Mouse (Mus musculus) megakaryocyte progenitor cell, adult 5-6 weeks (primary cell): Measurements from ENCODE around the gene Scn1b. TPM values are rescaled to one million over a fixed set of nuclear protein-coding genes. Genes with fewer than 3 reads are reported as not detected.

Source experiments
- ATAC-seq: replicated peaks from 2 replicates; pipeline ENCODE4 v1.8.0; 2016; ENCODE audit warnings: mild to moderate bottlenecking, moderate TSS enrichment, inconsistent platforms; ENCODE audit not compliant: poor library complexity
- total RNA-seq, 2 experiments: library from RNA; stranded (forward) in 1 of 2; stranded (reverse) in 1 of 2; fragments of 157-497, 149-512 nt in 1 of 2; fragments of 200-1000 nt in 1 of 2; gene quantifications; 2 replicates each; pipeline versions ENCODE4 v1.2.3 to v1.2.4; 2015 to 2017

Scn1b gene
- not detected in 2 replicates for total RNA-seq (2015)
- 0.17 and 0.37 TPM in 2 replicates for total RNA-seq (2017)

DNA sequence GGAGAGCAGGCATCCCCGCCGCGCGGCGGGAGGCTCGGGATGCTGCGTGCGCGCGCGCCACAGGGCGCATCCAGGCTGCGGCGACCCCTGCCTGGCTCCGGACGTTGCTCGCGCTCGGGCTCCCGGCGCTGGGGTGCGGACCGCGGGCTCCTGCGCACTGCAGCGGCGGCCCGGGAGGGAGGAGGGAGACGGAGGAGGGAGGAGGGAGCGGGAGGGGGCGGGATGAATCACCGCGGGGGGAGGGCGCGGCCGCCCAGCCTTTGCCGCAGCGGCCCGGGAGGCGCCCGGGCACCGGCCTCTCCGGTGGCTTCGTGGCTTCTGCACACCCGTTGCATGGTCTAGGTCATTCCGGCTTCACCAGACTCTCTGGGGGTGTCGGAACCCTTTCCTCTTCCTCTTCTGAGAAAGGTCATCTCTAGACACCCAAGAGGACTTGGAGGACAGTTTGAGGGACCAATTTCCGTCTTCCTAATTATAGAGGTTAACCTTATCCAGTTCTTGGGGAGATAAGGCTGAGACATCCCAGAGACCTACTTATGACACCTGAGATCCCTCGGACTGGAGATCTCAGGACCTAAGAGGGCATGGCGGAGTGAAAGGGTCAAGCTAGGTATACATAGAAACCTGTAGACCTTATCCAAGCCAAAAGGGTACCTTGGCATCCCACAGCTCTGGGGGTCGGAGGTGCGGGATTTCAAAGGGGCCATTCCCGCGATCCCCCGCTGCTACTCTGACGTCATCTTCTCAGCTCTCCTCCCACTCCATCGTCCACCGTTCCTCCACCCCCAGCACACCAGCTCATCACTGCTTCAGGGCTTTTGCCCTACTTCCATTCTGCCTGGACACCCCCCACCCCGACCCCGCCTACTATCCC is at the start of gene Scn1b:
TSS of gene Scn1b (minus strand) at position 153 of the 874 bp plus-strand sequence.
- ATAC-seq = 0 out of 2 replicates have a peak, but pooled peaks have one; percentile 16

DNA sequence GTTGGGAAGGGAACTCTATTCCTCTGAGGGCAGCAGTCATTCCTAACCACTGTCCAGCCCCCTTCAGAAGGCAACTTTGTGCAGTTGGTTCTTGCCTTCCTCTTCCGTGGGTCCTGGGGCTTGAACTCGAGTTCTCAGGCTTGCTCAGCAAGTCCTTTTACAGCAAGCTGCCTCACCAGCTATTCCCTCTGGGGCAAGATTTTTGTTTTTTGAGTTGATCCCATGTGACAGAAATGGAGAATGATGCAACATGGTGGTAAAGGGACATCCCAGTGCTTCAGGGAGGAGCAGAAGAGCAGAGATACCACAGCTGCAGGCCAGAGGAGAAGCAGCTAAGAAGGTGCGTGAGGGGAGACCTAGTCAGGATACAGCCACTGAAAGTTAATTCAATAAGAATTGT is 48.3 kb upstream of the Scn1b start:
- ATAC-seq = peak; percentile 28

DNA sequence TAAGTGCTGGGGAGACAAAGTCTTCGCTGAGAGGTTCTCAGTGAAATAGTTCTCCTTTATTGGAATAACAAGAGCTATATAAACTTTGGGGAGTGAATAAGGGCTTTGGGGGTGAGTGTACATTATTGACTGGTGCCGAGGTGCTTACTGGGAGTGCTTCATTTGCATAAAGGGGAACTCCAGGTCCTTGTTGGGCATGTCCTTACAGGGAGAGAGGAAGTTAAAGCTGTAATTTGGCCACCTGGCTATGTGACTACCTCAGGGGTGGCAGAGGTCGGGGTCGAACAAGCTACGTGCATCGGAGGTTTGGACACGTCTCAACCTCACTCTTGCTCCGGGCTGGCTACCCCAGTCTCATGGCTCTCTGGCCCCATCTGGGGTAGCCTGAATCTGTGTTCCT is 47.7 kb upstream of the Scn1b start:
- ATAC-seq = peak; percentile 68

GRCm38 (mm10) chr7:31172238-31172637 is 45.4 kb upstream of the Scn1b start:
- ATAC-seq = peak; percentile 59

DNA sequence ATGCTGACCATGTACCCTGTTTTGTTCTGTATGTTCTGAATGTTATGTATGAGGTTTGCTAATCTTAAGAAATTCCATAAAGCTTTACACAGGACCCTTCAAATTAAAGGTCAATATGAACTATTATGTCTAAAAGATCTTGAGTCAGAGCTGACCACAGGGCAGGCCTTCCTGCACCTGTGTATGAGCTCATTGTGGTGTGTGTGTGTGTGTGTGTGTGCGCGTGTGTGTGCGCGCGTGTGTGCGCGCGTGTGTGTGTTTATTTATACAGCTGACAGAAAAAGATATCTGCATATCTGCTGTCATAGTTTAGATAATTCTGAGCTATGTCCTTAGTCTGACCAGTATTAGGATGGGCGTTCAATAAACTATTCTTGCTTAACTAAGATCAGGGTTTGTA is 43.7 kb upstream of the Scn1b start:
- no peak for ATAC-seq

DNA sequence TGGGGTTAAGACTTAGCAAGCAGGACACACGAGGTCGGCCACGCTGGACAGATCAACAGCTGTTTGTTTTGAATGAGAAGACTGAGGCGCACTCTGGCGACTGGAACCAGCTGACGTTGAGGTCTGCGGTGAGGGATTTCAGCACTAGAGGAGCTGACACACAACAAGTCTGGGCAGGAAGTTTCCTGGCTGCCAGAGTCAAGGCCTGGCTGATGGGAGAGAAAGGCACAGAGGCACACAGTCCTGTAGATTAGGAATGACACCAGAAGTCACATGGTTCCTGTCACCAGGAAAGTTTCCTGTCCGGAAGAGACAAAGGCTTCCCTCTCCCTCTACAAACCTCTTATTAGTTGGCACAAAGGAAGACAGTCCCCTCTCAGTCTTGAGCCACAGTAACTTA is 41.6 kb upstream of the Scn1b start:
- peak; percentile 92 for ATAC-seq

DNA sequence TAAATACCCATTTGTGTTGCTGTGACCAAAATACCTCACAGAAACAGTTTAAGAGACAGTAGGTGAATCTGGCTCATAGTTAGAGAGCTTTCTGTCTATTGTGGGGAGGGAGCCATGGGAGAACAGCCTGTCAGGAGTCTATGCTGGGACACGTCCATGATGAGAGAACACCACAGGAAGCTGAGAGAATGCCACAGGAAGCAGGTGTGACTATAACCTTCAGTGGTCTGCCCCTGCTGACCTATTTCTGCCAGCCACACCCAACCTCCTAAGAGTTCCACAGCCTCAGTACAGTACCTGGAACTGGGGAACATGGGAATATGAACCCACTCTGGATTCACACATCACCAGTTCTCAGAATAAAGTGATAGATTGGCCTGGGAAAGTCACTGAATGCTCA is 37.9 kb upstream of the Scn1b start:
- ATAC-seq = no peak

DNA sequence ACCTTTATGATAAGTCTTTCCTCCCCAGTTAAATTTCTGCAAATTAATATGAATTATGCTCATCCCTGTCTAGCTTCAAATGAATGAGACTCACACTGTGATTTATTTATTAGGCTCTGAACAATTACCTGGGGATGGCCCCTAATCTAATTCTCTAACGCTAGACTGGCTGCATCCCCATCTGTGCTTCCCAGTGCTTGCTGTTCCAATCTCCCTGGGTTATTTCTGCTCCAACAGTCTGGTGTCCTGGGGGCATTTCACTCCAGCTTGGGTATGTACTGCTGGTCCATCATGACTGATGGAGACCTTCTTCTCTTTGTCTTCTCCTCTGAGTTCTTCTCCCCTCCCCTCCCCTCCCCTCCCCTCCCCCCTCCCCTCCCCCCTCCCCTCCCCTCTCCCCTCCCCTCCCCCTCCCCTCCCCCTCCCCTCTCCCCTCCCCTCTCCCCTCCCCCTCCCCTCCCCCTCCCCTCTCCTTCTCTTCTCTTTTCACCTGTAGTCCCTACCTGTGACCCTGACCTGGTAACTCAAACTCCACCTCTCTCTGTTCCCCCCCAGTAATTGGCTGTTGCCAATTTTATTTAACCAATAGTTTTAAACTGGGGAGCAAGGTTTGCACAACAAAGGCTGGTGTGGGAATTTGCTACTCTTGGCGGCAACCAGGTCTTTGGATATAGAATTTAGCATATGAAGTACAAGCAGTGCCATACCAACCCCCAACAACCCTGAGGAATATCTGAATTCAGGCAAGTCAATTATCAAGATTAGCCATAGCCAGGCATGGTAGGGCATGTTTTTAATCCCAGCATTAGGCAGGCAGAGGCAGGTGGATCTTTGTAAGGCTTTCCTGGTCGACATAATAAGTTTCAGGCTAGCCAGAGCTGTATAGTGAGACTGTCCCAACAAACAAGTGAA is 37.1 kb upstream of the Scn1b start:
- ATAC-seq = no peak

- no peak for ATAC-seq
Measured at GRCm38 (mm10) chr7:31162324-31162723, 35.5 kb upstream of the Scn1b start.

DNA sequence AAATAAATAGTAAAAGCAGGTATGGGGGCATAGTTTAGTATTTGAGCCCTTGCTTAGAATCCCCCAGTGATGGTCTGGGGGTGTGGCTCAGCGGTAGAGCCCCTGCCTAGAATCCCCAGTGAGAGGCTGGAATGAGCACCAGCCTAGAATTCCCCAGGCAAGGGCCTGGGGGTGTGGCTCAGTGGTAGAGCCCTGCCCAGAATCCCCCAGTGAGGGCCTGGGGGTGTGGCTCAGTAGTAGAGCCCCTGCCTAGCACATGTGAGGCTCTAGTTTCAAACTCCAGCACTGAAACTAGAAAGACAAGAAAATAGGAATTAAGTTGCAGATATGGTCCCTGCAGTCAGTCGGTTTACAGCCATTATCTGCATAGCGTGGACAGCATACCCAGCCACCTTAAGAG is 35.0 kb upstream of the Scn1b start:
- no peak for ATAC-seq

- ATAC-seq = no peak
Measured at GRCm38 (mm10) chr7:31161246-31161645, 34.4 kb upstream of the Scn1b start.

DNA sequence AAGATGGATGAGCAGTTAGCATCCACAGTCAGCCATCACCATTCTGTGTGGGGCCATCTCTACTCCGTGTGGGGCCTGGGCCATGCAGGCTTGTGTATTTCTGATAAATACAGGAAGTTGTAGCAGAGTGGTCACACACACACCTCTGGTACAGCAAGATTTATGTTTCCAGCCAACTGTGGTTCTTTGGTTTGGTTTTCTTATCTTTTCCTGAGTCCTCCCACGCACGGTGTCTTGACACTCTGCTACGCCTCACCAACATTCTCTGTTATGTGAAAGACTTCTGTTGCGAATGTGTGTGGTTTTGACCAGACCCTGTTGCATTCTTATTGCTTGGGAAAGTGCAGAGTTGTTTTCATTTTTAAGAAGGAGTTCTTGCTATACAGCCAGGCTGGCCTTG is 34.0 kb upstream of the Scn1b start:
- peak; percentile 68 for ATAC-seq

GRCm38 (mm10) chr7:31156034-31156928 is 29.5 kb upstream of the Scn1b start:
- peak; percentile 57 for ATAC-seq

DNA sequence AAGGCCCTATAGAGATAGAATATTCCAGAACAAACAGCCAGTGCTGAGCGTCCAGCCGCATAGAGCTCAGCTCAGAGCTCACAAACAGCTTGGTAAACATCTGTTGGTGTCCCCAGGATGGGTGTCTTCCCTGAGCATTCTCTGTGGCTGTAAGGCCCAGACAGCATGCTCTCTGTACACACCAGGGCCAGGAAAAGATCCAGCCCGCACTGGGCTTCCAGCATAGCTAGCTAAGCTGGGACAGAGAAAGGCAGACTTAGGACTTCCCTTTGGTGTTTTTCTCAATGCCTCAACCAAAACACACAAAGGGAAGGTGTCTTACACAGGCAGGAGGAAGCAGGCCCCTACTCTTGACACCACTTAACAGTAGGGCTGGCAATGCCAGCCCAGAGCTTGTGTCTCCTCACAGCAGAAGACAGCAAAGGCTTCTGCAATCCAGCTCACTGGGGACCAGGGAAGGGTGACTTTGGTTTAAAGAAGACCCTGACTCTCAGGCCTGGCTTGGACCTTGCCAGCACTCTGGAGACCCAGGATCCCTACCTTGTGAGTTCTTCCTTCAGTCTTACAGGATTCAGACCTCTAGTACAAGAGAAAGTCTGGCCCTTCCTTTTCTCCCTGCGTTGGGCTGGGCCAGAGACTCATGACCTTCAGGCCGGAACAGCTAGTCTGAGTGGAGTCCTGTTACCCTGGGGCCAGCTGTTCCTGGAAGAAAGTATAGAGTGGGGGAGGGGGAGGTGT is 28.7 kb upstream of the Scn1b start, which contains the start of gene Gramd1a:
TSS of gene Gramd1a (minus strand) at position 601 of the 738 bp plus-strand sequence.
- ATAC-seq = no peak

DNA sequence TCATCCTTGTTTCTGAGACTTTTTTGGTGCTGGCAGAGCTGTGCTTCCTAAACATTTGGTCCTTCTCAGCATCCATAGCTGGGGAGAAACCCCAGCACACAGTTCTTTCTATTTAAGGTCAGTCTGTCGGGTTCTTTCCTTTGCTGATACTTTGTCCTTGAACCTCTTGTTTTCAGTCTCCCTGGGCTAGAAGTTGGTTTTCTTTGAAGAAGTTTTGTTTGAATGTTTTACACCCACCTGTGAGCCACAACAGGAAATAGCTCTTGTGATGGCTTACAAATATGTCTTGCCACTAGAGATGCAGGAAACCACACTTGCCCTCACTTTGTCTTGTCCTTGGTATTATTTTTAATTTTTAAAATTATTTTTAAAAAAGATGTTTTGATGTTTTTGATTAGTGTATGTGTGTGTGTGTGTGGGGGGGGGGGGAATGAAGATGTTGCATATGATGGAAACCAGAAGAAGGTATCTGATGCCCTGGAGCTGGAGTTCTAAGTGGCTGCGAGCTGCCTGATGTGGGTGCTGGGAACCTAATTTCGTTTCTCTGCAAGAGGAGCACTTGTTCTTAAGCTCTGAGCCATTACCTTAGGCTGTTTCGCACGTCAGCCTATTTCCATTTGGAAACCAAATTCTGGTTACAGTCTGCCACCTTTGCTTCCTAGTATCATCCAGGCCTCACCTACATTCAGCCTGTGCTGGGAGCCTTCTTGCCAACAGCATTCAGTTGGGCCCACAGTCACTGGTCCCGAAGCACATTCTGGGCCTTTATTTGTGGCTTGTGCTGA is 26.9 kb upstream of the Scn1b start:
- ATAC-seq = no peak

- ATAC-seq = peak; percentile 28
Measured at GRCm38 (mm10) chr7:31151301-31152241, 24.8 kb upstream of the Scn1b start.

- ATAC-seq = peak; percentile 50
Measured at GRCm38 (mm10) chr7:31150566-31151300, 23.9 kb upstream of the Scn1b start.
